ENCODE assay signal across 7 mouse cellular contexts in genomic region chr14:54528007-54528393, GRCm38 (mm10). TPM values are rescaled to one million over a fixed set of nuclear protein-coding genes. Genes with fewer than 3 reads are reported as not detected.
DNase-seq lines count a peak whose midpoint lies in the region; ATAC-seq and TF ChIP-seq lines count a peak whose summit lies in the region.

No protein-coding gene starts in this region.

- H3K4me2 ChIP-seq in liver, embryonic 11.5 days = peak overlapping the region; percentile 57
- no peak overlapping the region for H3K4me2 ChIP-seq in liver, postnatal 0 days (ENCODE audit: low read depth, low read length)
- H3K4me2 ChIP-seq in forebrain, embryonic 12.5 days = peak overlapping the region; percentile 64; the same call in 1 of the 2 replicates
- peak overlapping the region; percentile 75 for H3K4me2 ChIP-seq in intestine, embryonic 15.5 days (replicated peaks)
- H3K4me2 ChIP-seq in neural tube, embryonic 14.5 days (ENCODE audit: low read depth, low read length) = peak overlapping the region; percentile 66

- DNase-seq in liver, embryonic 11.5 days (ENCODE audit: low spot score) = no peak
- no peak for DNase-seq in liver, postnatal 0 days
- DNase-seq in right cerebral cortex, adult 2 months (ENCODE audit: low spot score in 2 of 2) = no peak
- no peak for DNase-seq in yolk sac, embryonic 10.5 days (ENCODE audit: low spot score)

- H3K4me3 ChIP-seq in liver, embryonic 11.5 days (ENCODE audit: low read depth, low read length) = peak overlapping the region; percentile 36; the same call in 1 of the 2 replicates
- H3K4me3 ChIP-seq in liver, postnatal 0 days (ENCODE audit: low read depth, low read length) = no peak overlapping the region
- H3K4me3 ChIP-seq in forebrain, embryonic 12.5 days (replicated peaks) = no peak overlapping the region
- no peak overlapping the region for H3K4me3 ChIP-seq in intestine, embryonic 15.5 days (replicated peaks)
- no peak overlapping the region; the same call in 1 of the 2 replicates for H3K4me3 ChIP-seq in neural tube, embryonic 14.5 days (ENCODE audit: low read depth, low read length)

- ATAC-seq in liver, embryonic 11.5 days (replicated peaks; ENCODE audit: low FRiP score) = no peak
- no peak for ATAC-seq in liver, postnatal 0 days
- ATAC-seq in forebrain, embryonic 12.5 days (ENCODE audit: low FRiP score) = no peak
- peak; percentile 21; the same call in 1 of the 2 replicates for ATAC-seq in intestine, embryonic 15.5 days
- ATAC-seq in neural tube, embryonic 14.5 days (ENCODE audit: low read depth) = 0 out of 2 replicates have a peak, but pooled peaks have one; percentile 1

- peaks cover 7% of the 10 kb centered on the region for H3K4me1 ChIP-seq in liver, embryonic 11.5 days (replicated peaks; ENCODE audit: control insufficient read depth, insufficient read depth, low read length)
- no peaks in the 10 kb centered on the region for H3K4me1 ChIP-seq in liver, postnatal 0 days (ENCODE audit: insufficient read depth)
- peaks cover 13% of the 10 kb centered on the region for H3K4me1 ChIP-seq in forebrain, embryonic 12.5 days
- peaks cover 9% of the 10 kb centered on the region for H3K4me1 ChIP-seq in intestine, embryonic 15.5 days (replicated peaks)
- peaks cover 7% of the 10 kb centered on the region; the same call in 1 of the 2 replicates for H3K4me1 ChIP-seq in neural tube, embryonic 14.5 days (ENCODE audit: control insufficient read depth, insufficient read depth, low read length)

- WGBS in liver, embryonic 11.5 days = 23% methylated on average over 5 of the region's 5 CpGs
- 24% methylated on average over 5 of the region's 5 CpGs for WGBS in liver, postnatal 0 days (ENCODE audit: insufficient replicate concordance)
- WGBS in forebrain, embryonic 12.5 days = 21% methylated on average over 5 of the region's 5 CpGs
- 23% methylated on average over 5 of the region's 5 CpGs for WGBS in intestine, embryonic 15.5 days
- WGBS in neural tube, embryonic 14.5 days = 16% methylated on average over 5 of the region's 5 CpGs

- no peak overlapping the region for H3K9ac ChIP-seq in liver, embryonic 11.5 days (ENCODE audit: low read depth, low read length)
- H3K9ac ChIP-seq in liver, postnatal 0 days (replicated peaks) = no peak overlapping the region
- H3K9ac ChIP-seq in forebrain, embryonic 12.5 days = no peak overlapping the region
- no peak overlapping the region for H3K9ac ChIP-seq in intestine, embryonic 15.5 days
- no peak overlapping the region for H3K9ac ChIP-seq in neural tube, embryonic 14.5 days (replicated peaks; ENCODE audit: low read depth, low read length)

- no peaks in the 10 kb centered on the region for H3K36me3 ChIP-seq in liver, embryonic 11.5 days (ENCODE audit: control insufficient read depth, insufficient read depth, low read length)
- no peaks in the 10 kb centered on the region for H3K36me3 ChIP-seq in liver, postnatal 0 days (replicated peaks; ENCODE audit: insufficient read depth, low read length)
- H3K36me3 ChIP-seq in forebrain, embryonic 12.5 days (replicated peaks) = no peaks in the 10 kb centered on the region
- no peaks in the 10 kb centered on the region for H3K36me3 ChIP-seq in intestine, embryonic 15.5 days
- H3K36me3 ChIP-seq in neural tube, embryonic 14.5 days (ENCODE audit: control insufficient read depth, insufficient read depth, low read length) = no peaks in the 10 kb centered on the region

- H3K27ac ChIP-seq in liver, embryonic 11.5 days (ENCODE audit: low read depth, low read length) = no peak overlapping the region
- no peak overlapping the region for H3K27ac ChIP-seq in liver, postnatal 0 days (ENCODE audit: low read depth)
- H3K27ac ChIP-seq in forebrain, embryonic 12.5 days = peak overlapping the region; percentile 75
- H3K27ac ChIP-seq in intestine, embryonic 15.5 days = no peak overlapping the region
- peak overlapping the region; percentile 81; the same call in 1 of the 2 replicates for H3K27ac ChIP-seq in neural tube, embryonic 14.5 days (ENCODE audit: low read depth, low read length)

- TF ChIP-seq EP300 in liver, postnatal 0 days (IDR thresholded peaks at IDR 0.05; ENCODE audit: low read depth) = no peak

- H3K9me3 ChIP-seq in liver, embryonic 11.5 days (ENCODE audit: control insufficient read depth, low read length) = no peaks in the 10 kb centered on the region
- no peaks in the 10 kb centered on the region for H3K9me3 ChIP-seq in liver, postnatal 0 days (ENCODE audit: low read length)
- H3K9me3 ChIP-seq in forebrain, embryonic 12.5 days = no peaks in the 10 kb centered on the region
- H3K9me3 ChIP-seq in intestine, embryonic 15.5 days = no peaks in the 10 kb centered on the region
- H3K9me3 ChIP-seq in neural tube, embryonic 14.5 days (ENCODE audit: control insufficient read depth, low read length) = no peaks in the 10 kb centered on the region

- TF ChIP-seq CTCF in liver, postnatal 0 days (IDR thresholded peaks at IDR 0.05; ENCODE audit: low read depth) = no peak

- H3K27me3 ChIP-seq in liver, embryonic 11.5 days (replicated peaks; ENCODE audit: control insufficient read depth, insufficient read depth, low read length) = no peaks in the 10 kb centered on the region
- H3K27me3 ChIP-seq in liver, postnatal 0 days (ENCODE audit: insufficient read depth, low read length) = peaks cover 12% of the 10 kb centered on the region; the same call in 1 of the 2 replicates
- no peaks in the 10 kb centered on the region for H3K27me3 ChIP-seq in forebrain, embryonic 12.5 days
- H3K27me3 ChIP-seq in intestine, embryonic 15.5 days (replicated peaks) = no peaks in the 10 kb centered on the region
- no peaks in the 10 kb centered on the region for H3K27me3 ChIP-seq in neural tube, embryonic 14.5 days (ENCODE audit: control insufficient read depth, insufficient read depth, low read length)

RNA-seq across cellular contexts. Expression of gene Prmt5, which starts 10.7 kb away (rescaled TPM):
- 98.0 and 108 TPM in 2 replicates for polyA plus RNA-seq in liver, embryonic 11.5 days (2014; fragmentation: Nextera tagmentation; extraction: Ambion mirVana)
- polyA plus RNA-seq in liver, postnatal 0 days (2015; fragmentation: Nextera tagmentation; extraction: Ambion mirVana) = 12.2 and 13.8 TPM in 2 replicates
- 122 and 125 TPM in 2 replicates for polyA plus RNA-seq in forebrain, embryonic 12.5 days (2016; fragmentation: Nextera tagmentation; extraction: Ambion mirVana)
- 78.0 and 80.0 TPM in 2 replicates for polyA plus RNA-seq in intestine, embryonic 15.5 days (2015; fragmentation: Nextera tagmentation; extraction: Ambion mirVana)
- 97.9 and 99.1 TPM in 2 replicates for polyA plus RNA-seq in neural tube, embryonic 14.5 days (2014; fragmentation: Nextera tagmentation; extraction: Ambion mirVana)

RNA-seq across cellular contexts. Expression of gene Haus4, which starts 26.4 kb away (rescaled TPM):
- polyA plus RNA-seq in liver, embryonic 11.5 days (2014; fragmentation: Nextera tagmentation; extraction: Ambion mirVana) = 71.6 and 76.4 TPM in 2 replicates
- 33.2 and 35.1 TPM in 2 replicates for polyA plus RNA-seq in liver, postnatal 0 days (2015; fragmentation: Nextera tagmentation; extraction: Ambion mirVana)
- 43.5 and 47.5 TPM in 2 replicates for polyA plus RNA-seq in forebrain, embryonic 12.5 days (2016; fragmentation: Nextera tagmentation; extraction: Ambion mirVana)
- 53.9 and 57.2 TPM in 2 replicates for polyA plus RNA-seq in intestine, embryonic 15.5 days (2015; fragmentation: Nextera tagmentation; extraction: Ambion mirVana)
- polyA plus RNA-seq in neural tube, embryonic 14.5 days (2014; fragmentation: Nextera tagmentation; extraction: Ambion mirVana) = 22.0 and 23.0 TPM in 2 replicates

RNA-seq across cellular contexts. Expression of gene Ajuba, which starts 49.4 kb away (rescaled TPM):
- polyA plus RNA-seq in liver, embryonic 11.5 days (2014; fragmentation: Nextera tagmentation; extraction: Ambion mirVana) = 15.0 and 17.8 TPM in 2 replicates
- 6.6 and 11.1 TPM in 2 replicates for polyA plus RNA-seq in liver, postnatal 0 days (2015; fragmentation: Nextera tagmentation; extraction: Ambion mirVana)
- 37.5 and 47.3 TPM in 2 replicates for polyA plus RNA-seq in forebrain, embryonic 12.5 days (2016; fragmentation: Nextera tagmentation; extraction: Ambion mirVana)
- polyA plus RNA-seq in intestine, embryonic 15.5 days (2015; fragmentation: Nextera tagmentation; extraction: Ambion mirVana) = 18.2 and 19.0 TPM in 2 replicates
- polyA plus RNA-seq in neural tube, embryonic 14.5 days (2014; fragmentation: Nextera tagmentation; extraction: Ambion mirVana) = 2.3 and 5.7 TPM in 2 replicates

RNA-seq across cellular contexts. Expression of gene Rem2, which starts 52.1 kb away (rescaled TPM):
- 0.29 and 0.78 TPM in 2 replicates for polyA plus RNA-seq in liver, embryonic 11.5 days (2014; fragmentation: Nextera tagmentation; extraction: Ambion mirVana)
- polyA plus RNA-seq in liver, postnatal 0 days (2015; fragmentation: Nextera tagmentation; extraction: Ambion mirVana) = 0.66 and 0.87 TPM in 2 replicates
- 26.1 and 29.9 TPM in 2 replicates for polyA plus RNA-seq in forebrain, embryonic 12.5 days (2016; fragmentation: Nextera tagmentation; extraction: Ambion mirVana)
- polyA plus RNA-seq in intestine, embryonic 15.5 days (2015; fragmentation: Nextera tagmentation; extraction: Ambion mirVana) = 1.6 and 1.9 TPM in 2 replicates
- 42.1 and 42.8 TPM in 2 replicates for polyA plus RNA-seq in neural tube, embryonic 14.5 days (2014; fragmentation: Nextera tagmentation; extraction: Ambion mirVana)

Comparison
In these comparisons a context has a peak if more than half of its experiments do, and no peak if none do; other contexts are left out.
1. ATAC-seq: peak in intestine, embryonic 15.5 days (single experiment) and neural tube, embryonic 14.5 days (single experiment); none in liver, embryonic 11.5 days (single experiment), liver, postnatal 0 days (single experiment) and forebrain, embryonic 12.5 days (single experiment).
2. H3K27ac ChIP-seq: peak in forebrain, embryonic 12.5 days (single experiment) and neural tube, embryonic 14.5 days (single experiment); none in liver, embryonic 11.5 days (single experiment), liver, postnatal 0 days (single experiment) and intestine, embryonic 15.5 days (single experiment).